Mouse (Mus musculus) liver, embryonic 14.5 days (tissue): ENCODE data around the gene Primpol. TPM values are rescaled to one million over a fixed set of nuclear protein-coding genes. Genes with fewer than 3 reads are reported as not detected.

Source experiments
- ATAC-seq: fragments of 200-750 bp; cut with Nextera tagmentation; 2 replicates; pipeline ENCODE4 v1.8.0; 2017; ENCODE audit warnings: moderate number of reproducible peaks, mild to moderate bottlenecking, moderate library complexity; ENCODE audit not compliant: insufficient read depth
- DNase-seq, 3 experiments: peaks; one replicate each; pipeline ENCODE4 v3.0.0-alpha.2; 2012 to 2013; ENCODE audit warnings: low read depth in 3 of 3, low spot score in 3 of 3
- H3K27ac ChIP-seq: fragments of 300-500 bp; sonication (generic); 2 replicates; pipeline ENCODE4 v1.5.1; 2014; ENCODE audit warnings: moderate library complexity, mild to moderate bottlenecking, control low read depth, inconsistent platforms
- H3K27me3 ChIP-seq: fragments of 300-500 bp; sonication (generic); 2 replicates; pipeline ENCODE4 v1.6.1; 2014; ENCODE audit warnings: mild to moderate bottlenecking, low read length, moderate library complexity; ENCODE audit not compliant: control insufficient read depth, insufficient read depth
- H3K36me3 ChIP-seq: fragments of 300-500 bp; sonication (generic); replicated peaks from 2 replicates; pipeline ENCODE4 v1.6.1; 2014; ENCODE audit warnings: low read depth; ENCODE audit not compliant: control insufficient read depth, insufficient read depth
- H3K4me1 ChIP-seq, 2 experiments: fragments of 200-500 bp in 1 of 2; fragments of 300-500 bp in 1 of 2; sonication (generic) in 1 of 2; replicated peaks; 2 replicates each; pipeline ENCODE4 v1.6.1; 2012 to 2014; ENCODE audit warnings: antibody characterized with exemption in 1 of 2, inconsistent platforms in 1 of 2, low read length in 1 of 2; ENCODE audit not compliant: control insufficient read depth in 2 of 2, insufficient read depth in 2 of 2
- H3K4me2 ChIP-seq: fragments of 300-500 bp; sonication (generic); 2 replicates; pipeline ENCODE4 v1.6.1; 2014; ENCODE audit warnings: low read depth, mild to moderate bottlenecking, control low read depth, moderate library complexity
- H3K4me3 ChIP-seq, 2 experiments: fragments of 200-500 bp in 1 of 2; fragments of 300-500 bp in 1 of 2; sonication (generic) in 1 of 2; 2 replicates each; pipeline ENCODE4 v1.5.1; 2012 to 2014; ENCODE audit warnings: low read depth in 2 of 2, low read length in 2 of 2, mild to moderate bottlenecking in 2 of 2, control low read depth in 1 of 2, inconsistent platforms in 1 of 2, moderate library complexity in 1 of 2; ENCODE audit not compliant: insufficient read depth in 1 of 2
- H3K9ac ChIP-seq: fragments of 300-500 bp; sonication (generic); replicated peaks from 2 replicates; pipeline ENCODE4 v1.6.1; 2014; ENCODE audit warnings: mild to moderate bottlenecking, control low read depth, moderate library complexity
- H3K9me3 ChIP-seq: fragments of 300-500 bp; sonication (generic); 2 replicates; pipeline ENCODE4 v1.6.1; 2016; ENCODE audit warnings: low read length, mixed read lengths; ENCODE audit not compliant: control insufficient read depth
- CTCF ChIP-seq: IDR thresholded peaks from 2 replicates; pipeline ENCODE4 v1.5.1; 2016; ENCODE audit warnings: antibody characterized with exemption, low read depth, control low read depth
- EP300 ChIP-seq: IDR thresholded peaks from 2 replicates; pipeline ENCODE4 v1.6.1; 2016; ENCODE audit warnings: antibody characterized with exemption, low read depth
- WGBS: fragments of 180-500 bp; shearing (Covaris S2); extraction: QIAGEN DNeasy Blood & Tissue Kit; methylation state at CpG from one replicate; pipeline ENCODE4 v1.1.7; 2014; ENCODE audit not compliant: insufficient replicate concordance; 5-methylcytosine and 5-hydroxymethylcytosine counted together
- polyA plus RNA-seq, 2 experiments: library from polyadenylated mRNA; depleted of rRNA in 1 of 2; stranded (reverse) in 1 of 2; unstranded in 1 of 2; fragments of >200 nt; fragmentation: Nextera tagmentation in 1 of 2; extraction: Ambion mirVana in 1 of 2; gene quantifications; 2 replicates each; pipeline versions ENCODE4 v1.2.1 to v1.2.3; 2012 to 2014

Gene Primpol
- polyA plus RNA-seq, 2 experiments = 4.0 to 9.0 TPM

- 30% methylated on average over 11 of the region's 11 CpGs for WGBS
- ATAC-seq (peak; percentile 84), DNase-seq (peak; percentile 90 to 94 (median 93))
- peak overlapping the region; percentile 71 for H3K4me2 ChIP-seq
- no peaks in the 10 kb centered on the region for H3K27me3 ChIP-seq
- peak; percentile 99 for TF ChIP-seq EP300
- no peak for TF ChIP-seq CTCF
- peak overlapping the region; percentile 97 for H3K27ac ChIP-seq
- no peaks in the 10 kb centered on the region for H3K9me3 ChIP-seq
- peak overlapping the region; percentile 73 for H3K9ac ChIP-seq
- H3K36me3 ChIP-seq = no peaks in the 10 kb centered on the region
- H3K4me1 ChIP-seq = peaks cover 19 to 47% of the 10 kb centered on the region in 2 experiments
- H3K4me3 ChIP-seq = peak overlapping the region; percentile 11 to 23; a peak in 3 of 4 replicates
These were observed 70.4 kb downstream of the Primpol start for GRCm38 (mm10) chr8:46546431-46547176.

- TF ChIP-seq CTCF (no peak), EP300 (no peak)
- H3K4me3 ChIP-seq = no peak overlapping the region
- H3K9ac ChIP-seq = peak overlapping the region; percentile 56
- 71% methylated on average over 5 of the region's 5 CpGs for WGBS
- ATAC-seq (no peak), DNase-seq (no peak)
- H3K4me1 ChIP-seq = peaks cover 16 to 49% of the 10 kb centered on the region in 2 experiments
- H3K27ac ChIP-seq = peak overlapping the region; percentile 97
- no peaks in the 10 kb centered on the region for H3K36me3 ChIP-seq
- peak overlapping the region; percentile 19; the same call in 1 of the 2 replicates for H3K4me2 ChIP-seq
- no peaks in the 10 kb centered on the region for H3K9me3 ChIP-seq
- H3K27me3 ChIP-seq = no peaks in the 10 kb centered on the region
These were observed 71.2 kb downstream of the Primpol start for GRCm38 (mm10) chr8:46545854-46546253.

DNA sequence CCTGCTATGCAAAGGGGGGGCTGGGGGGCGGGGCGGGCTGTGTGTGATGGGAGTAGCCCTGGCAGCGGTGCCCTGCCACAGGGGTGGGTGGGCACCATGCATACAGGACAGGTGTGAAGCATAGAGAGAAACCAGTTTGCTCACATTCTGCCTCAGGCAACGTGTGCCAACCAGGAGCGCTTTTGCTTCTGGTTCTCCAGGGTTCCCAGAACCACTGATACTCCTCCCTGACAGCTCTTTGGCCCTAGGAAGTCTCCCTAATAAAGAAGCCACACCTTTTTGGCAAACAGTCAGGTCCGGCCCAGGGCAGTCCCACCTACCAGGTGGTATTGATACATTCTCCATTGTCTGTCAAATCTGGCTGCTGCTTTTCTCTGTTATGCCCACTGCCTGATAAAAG is 73.3 kb downstream of the Primpol start:
- no peak for DNase-seq
- H3K9ac ChIP-seq = no peak overlapping the region
- ATAC-seq = no peak
- H3K27ac ChIP-seq = no peak overlapping the region
- H3K4me1 ChIP-seq = peaks cover 31 to 62% of the 10 kb centered on the region in 2 experiments
- no peaks in the 10 kb centered on the region for H3K36me3 ChIP-seq
- H3K9me3 ChIP-seq = no peaks in the 10 kb centered on the region
- H3K4me3 ChIP-seq = no peak overlapping the region
- H3K27me3 ChIP-seq = no peaks in the 10 kb centered on the region
- TF ChIP-seq CTCF (no peak), EP300 (no peak)
- no peak overlapping the region for H3K4me2 ChIP-seq
- 72% methylated on average over 6 of the region's 6 CpGs for WGBS

GRCm38 (mm10) chr8:46543191-46543590 is 73.8 kb downstream of the Primpol start:
- no peak overlapping the region for H3K27ac ChIP-seq
- no peak for DNase-seq
- 75% methylated on average over 7 of the region's 7 CpGs for WGBS
- peaks cover 31 to 58% of the 10 kb centered on the region in 2 experiments for H3K4me1 ChIP-seq
- no peak for TF ChIP-seq CTCF
- TF ChIP-seq EP300 = no peak
- H3K4me3 ChIP-seq = no peak overlapping the region
- H3K9me3 ChIP-seq = no peaks in the 10 kb centered on the region
- no peak overlapping the region for H3K4me2 ChIP-seq
- no peak for ATAC-seq
- no peaks in the 10 kb centered on the region for H3K27me3 ChIP-seq
- H3K36me3 ChIP-seq = no peaks in the 10 kb centered on the region
- no peak overlapping the region for H3K9ac ChIP-seq

GRCm38 (mm10) chr8:46539701-46540100 is 77.3 kb downstream of the Primpol start:
- H3K4me2 ChIP-seq = peak overlapping the region; percentile 72
- peak overlapping the region; percentile 93 for H3K27ac ChIP-seq
- TF ChIP-seq CTCF (no peak), EP300 (peak; percentile 71)
- H3K27me3 ChIP-seq = no peaks in the 10 kb centered on the region
- peaks cover 6% of the 10 kb centered on the region for H3K36me3 ChIP-seq
- H3K4me3 ChIP-seq = peak overlapping the region; percentile 5 to 19; a peak in 3 of 4 replicates
- no peaks in the 10 kb centered on the region; the same call in 1 of the 2 replicates for H3K9me3 ChIP-seq
- H3K9ac ChIP-seq = peak overlapping the region; percentile 69
- ATAC-seq (peak; percentile 96), DNase-seq (peak; percentile 59 to 64 (median 62))
- 18% methylated on average over 5 of the region's 5 CpGs for WGBS
- peaks cover 20 to 30% of the 10 kb centered on the region in 2 experiments for H3K4me1 ChIP-seq
